Mouse (Mus musculus): ENCODE data around the gene Lrrn2.
"Not testable (repeated sequence)": the region's sequence is repeated elsewhere in the genome, so short reads cannot be mapped to it uniquely, and the experiment has no call there.

The Lrrn2 gene

DNA sequence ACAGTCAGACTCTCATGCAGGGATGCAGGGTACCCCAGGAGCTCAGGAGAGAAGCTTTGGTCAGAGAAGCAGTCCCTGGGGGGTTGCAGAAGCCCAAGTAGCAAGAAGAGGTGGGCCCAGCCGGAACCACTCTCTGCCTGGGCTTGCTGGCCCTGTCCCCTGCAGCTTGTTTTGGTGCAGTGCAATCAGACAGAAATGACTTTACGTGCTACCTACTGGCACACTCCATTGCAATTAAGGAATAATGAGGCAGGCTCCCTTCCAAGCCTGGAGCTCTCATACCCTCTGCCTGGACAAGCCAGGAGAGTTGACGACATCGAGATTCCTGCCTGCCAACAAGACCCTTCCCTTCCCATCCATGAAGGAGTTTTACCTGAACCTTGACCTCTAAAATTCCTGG, 50.2 kb downstream of the Lrrn2 start:
- DNase-seq (ENCODE audit: low read depth, low spot score) = no peak

DNA sequence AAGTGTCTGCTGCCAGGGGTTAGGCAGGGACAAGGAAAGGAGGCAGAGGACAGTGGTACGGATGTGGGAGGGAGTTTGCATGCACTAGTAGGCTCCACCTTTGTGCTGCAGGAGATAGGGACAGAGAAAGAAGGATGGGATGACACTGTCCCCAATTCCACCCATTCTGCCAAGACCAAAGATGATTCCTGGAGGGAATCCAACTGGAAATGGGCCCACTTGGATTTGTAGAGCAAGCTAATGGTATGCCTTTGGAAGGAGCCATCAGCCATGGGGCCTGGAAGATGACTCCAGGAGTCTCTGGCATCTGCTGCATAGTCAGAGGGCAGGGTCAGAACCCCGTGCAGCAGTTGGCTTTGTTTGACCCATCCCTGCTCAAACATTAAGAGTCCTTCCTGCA, 52.3 kb downstream of the Lrrn2 start:
- DNase-seq (ENCODE audit: low read depth, low spot score) = no peak

GRCm38 (mm10) chr1:132934856-132935255, 54.8 kb downstream of the Lrrn2 start:
- peak; percentile 16 for DNase-seq (ENCODE audit: low read depth, low spot score)

DNA sequence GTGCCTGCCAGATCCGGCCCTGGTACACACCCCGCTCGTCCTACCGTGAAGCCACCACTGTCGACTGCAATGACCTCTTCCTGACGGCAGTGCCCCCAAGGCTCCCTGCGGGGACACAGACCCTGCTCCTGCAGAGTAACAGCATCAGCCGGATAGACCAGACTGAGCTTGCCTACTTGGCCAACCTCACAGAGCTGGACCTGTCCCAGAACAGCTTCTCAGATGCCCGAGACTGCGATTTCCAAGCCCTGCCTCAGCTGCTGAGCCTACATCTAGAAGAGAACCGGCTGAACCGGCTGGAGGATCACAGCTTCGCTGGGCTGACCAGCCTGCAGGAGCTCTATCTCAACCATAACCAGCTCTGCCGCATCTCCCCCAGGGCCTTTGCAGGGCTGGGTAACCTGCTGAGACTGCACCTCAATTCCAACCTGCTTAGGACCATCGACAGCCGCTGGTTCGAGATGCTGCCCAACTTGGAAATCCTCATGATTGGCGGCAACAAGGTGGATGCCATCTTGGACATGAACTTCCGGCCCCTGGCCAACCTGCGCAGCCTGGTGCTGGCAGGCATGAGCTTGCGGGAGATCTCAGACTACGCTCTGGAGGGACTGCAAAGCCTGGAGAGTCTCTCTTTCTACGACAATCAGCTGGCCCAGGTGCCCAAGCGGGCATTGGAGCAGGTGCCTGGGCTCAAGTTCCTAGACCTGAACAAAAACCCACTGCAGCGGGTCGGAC, 57.4 kb downstream of the Lrrn2 start:
- no peak for DNase-seq (ENCODE audit: low read depth, low spot score)

DNA sequence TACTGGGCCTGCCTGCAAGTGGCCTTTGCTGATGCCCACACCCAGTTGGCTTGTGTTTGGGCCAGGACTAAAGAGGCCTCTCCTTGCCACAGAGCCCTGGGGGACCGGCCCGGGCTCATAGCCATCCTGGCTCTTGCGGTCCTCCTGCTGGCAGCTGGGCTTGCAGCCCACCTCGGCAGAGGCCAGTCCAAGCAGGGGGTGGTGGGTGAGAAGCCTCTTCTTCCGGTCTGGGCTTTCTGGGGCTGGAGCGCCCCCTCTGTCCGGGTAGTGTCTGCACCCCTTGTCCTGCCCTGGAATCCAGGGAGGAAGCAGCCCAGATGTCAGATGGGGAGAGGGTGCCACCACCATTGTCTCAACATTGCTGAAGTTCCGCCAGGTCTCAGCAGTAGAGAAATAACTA, 58.9 kb downstream of the Lrrn2 start:
- DNase-seq (ENCODE audit: low read depth, low spot score) = no peak

DNA sequence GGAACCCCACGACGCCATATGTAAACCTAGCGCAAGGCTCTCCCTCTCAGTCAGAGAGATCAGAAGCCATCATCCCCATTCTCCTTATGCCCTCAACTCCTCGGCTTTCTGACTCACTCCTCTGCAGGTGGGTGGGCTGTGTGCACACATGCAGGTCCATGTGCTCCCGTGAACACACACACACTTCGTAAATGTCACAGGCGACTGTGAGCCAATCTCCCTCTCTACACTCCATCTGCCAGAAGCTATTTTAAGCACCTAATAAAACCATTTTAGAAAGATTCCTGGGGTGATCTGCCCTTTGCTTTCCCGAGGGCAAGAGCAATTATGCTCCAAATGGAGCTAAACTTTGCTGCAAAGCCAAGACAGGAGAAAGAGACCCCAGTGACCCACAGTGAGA, 65.8 kb downstream of the Lrrn2 start:
- DNase-seq (ENCODE audit: low read depth, low spot score) = no peak

GRCm38 (mm10) chr1:132947811-132948210, 67.7 kb downstream of the Lrrn2 start:
- no peak for DNase-seq (ENCODE audit: low read depth, low spot score)

GRCm38 (mm10) chr1:132956809-132957208, 76.7 kb downstream of the Lrrn2 start:
- no peak for DNase-seq (ENCODE audit: low read depth, low spot score)

DNA sequence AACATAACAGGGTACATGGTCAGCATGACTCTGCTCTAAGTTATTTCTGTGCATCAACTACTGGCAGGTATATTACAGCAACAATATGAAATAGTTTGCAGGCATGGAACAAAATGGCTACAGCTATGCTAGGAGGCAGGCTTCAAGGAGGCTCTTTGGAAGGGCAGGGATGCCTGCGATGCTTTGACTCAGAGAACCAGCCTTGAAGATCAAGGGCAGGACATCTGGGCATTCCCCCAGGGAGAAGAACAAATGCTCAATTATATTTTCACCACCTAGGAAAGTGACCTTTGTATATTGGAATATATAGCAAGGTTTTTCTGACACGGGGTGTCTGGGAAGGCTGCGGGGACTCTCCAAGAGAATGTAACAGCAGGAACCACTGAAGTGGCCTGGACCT, 81.7 kb downstream of the Lrrn2 start:
- no peak for DNase-seq (ENCODE audit: low read depth, low spot score)

DNA sequence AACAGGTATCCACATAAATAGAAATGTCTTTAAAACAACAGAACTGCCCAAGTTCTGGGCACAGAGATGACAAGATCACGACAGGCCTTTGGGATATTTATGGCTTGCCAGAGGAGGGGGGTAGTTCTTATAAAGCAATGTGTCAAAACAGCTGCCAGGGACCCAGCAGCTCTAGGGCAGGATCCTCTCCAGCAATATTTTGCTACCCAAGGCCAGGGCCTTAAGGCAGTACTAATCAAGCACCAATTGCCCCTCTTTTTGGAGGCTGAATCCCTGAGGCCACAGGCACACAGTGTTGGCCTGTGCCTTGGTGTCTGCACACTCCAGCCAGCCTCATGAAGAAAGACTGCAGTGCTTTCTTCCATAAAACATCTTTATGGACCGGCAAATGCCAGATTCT, 84.0 kb downstream of the Lrrn2 start:
- DNase-seq (ENCODE audit: low read depth, low spot score) = no peak

DNA sequence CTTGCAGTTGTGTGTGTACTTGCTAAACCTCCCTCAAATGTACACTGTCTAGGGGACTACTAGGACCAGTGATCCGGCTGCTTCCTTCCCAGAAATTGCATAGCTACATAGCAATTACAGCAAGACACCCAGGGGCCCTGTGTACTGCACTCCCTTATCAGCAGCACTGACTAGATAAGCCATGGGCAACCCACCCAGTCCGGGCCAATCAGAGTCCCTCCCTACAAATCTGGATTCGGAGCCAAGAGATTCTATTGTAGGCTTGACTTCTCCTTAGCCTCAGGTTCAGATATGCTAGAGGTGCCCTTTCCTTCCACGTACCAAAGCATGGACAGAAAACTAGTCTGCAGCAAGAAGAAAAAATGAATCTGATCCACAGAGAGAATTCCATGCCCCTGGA, 84.6 kb downstream of the Lrrn2 start:
- DNase-seq (ENCODE audit: low read depth, low spot score) = no peak

- DNase-seq (ENCODE audit: low read depth, low spot score) = peak; percentile 43
Measured at GRCm38 (mm10) chr1:132968659-132969058, 88.6 kb downstream of the Lrrn2 start.

DNA sequence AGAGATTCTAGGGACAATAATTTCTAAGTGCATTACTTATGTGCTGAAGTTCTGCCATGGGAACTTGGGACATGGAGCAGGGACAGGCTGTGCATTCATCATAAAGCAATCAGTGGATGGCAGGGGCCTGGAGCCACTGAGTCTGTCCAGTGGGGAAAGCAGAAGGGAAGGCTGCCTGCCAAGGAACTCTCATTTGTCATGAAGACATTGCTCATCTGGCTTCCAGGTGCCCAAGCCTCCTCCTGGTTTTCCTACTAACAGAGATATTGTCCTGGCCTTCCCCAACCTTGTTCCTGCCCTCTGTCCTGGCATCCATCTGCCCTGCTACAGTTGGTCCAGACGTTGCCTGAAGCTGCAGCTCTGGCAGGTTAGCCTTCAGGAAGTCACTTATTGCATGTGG, 97.3 kb downstream of the Lrrn2 start:
- no peak for DNase-seq (ENCODE audit: low read depth, low spot score)

DNA sequence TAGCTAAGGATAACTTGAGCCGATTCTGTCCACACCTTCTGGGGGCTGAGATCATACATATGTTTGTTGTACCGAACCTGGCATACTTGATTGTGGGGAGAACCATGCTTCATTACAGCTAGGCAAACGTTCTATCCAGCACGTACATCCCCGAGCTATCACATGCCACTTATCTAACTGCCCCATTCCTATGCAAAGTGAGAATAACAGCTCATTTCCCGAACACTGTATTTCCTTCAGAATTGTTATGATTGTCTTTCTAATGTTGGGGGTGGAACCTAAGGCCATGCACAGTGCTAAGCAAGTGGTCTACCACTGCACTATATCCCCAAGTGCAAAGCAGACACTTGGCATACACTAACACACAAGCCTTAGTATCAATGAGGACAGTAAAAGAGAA, 101.2 kb downstream of the Lrrn2 start:
- no peak for DNase-seq (ENCODE audit: low read depth, low spot score)

- DNase-seq (ENCODE audit: low read depth, low spot score) = peak; percentile 25
Measured at GRCm38 (mm10) chr1:132982728-132983127, 102.7 kb downstream of the Lrrn2 start.

- not testable (repeated sequence) for DNase-seq (ENCODE audit: low read depth, low spot score)
Measured at GRCm38 (mm10) chr1:132988556-132989459, 108.7 kb downstream of the Lrrn2 start.

All from retina, adult 2 months (tissue).